Mouse (Mus musculus): Measurements from ENCODE around the gene Ttbk1. TPM values are rescaled to one million over a fixed set of nuclear protein-coding genes. Genes with fewer than 3 reads are reported as not detected.

Ttbk1 gene
- total RNA-seq, 2 experiments from 2014 or later: 136 to 148 TPM

DNA sequence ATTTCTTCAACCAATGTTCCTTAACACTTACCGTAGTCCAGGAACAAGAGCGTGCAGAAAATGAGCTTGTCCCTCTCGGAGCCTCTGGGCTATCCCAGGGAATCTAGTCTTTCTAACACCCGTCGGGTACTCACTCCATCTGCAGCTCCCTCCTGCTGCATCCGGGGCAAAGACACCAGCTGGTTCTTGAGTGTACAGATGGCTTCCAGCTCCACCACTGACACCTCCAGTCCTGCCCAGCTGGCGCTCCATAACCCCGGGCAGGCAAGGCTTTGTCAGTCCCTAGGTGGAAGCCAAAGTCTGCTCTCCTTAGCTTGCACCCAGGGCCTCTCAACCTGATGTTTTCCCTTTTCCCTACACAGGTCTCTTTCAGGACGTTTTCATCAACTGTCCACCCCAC lies 19.6 kb downstream of the Ttbk1 start:
- H3K27ac ChIP-seq: no peak overlapping the region
- intact Hi-C loops (cut with DNase I): no loop called here
- TF ChIP-seq CTCF (IDR thresholded peaks at IDR 0.05): no peak
- H3K4me3 ChIP-seq: no peak overlapping the region
- no peak for DNase-seq (ENCODE audit: extremely low spot score in 1 of 2, low spot score in 2 of 2)

DNA sequence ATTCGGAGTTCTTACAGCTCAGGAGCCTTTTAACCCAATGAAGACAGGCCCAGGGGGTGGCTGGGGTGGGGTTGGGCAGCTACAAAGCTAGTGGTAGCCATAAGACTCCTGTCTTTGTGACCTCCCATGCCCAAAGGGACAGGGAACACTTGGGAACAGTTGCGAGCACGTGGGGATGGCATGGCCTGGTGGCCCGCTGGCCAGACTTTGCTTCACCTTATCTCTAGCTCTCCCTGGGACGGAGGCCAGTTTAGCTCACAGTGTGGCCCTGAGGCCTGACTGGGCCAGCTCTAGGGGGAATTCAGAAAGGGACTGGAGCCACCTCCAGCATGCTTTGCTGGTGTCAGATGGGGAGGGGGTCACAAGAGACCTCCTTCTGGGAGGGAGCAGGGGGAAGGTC lies 25.2 kb downstream of the Ttbk1 start:
- no peak for TF ChIP-seq CTCF (IDR thresholded peaks at IDR 0.05)
- no peak for DNase-seq (ENCODE audit: extremely low spot score in 1 of 2, low spot score in 2 of 2)
- intact Hi-C loops (cut with DNase I): no loop called here
- Histone ChIP-seq H3K4me3 (no peak overlapping the region), H3K27ac (no peak overlapping the region)

DNA sequence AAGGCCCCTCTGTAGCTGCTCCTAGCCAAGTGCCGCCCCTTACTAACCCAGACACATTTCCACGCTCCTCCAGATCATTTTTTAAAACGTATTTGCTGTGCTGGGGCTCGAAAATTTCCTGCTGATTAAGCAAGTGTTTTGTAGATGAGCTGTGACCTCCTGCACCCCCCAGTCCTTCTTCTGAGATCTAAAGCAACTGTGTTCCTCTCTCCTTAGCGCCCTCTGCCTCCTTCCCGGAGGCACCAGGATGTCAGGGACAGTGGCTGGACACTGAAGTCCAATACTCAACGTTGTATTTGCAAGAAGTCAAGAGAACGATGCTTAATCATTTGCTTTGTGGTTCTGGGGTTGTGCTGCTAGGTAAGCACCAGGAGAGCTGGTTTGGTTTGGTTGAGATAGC lies 26.1 kb downstream of the Ttbk1 start:
- intact Hi-C loops (cut with DNase I): no loop called here
- no peak for DNase-seq (ENCODE audit: extremely low spot score in 1 of 2, low spot score in 2 of 2)
- Histone ChIP-seq H3K4me3 (no peak overlapping the region), H3K27ac (no peak overlapping the region)
- no peak; the same call in 1 of the 2 replicates for TF ChIP-seq CTCF (IDR thresholded peaks at IDR 0.05)

DNA sequence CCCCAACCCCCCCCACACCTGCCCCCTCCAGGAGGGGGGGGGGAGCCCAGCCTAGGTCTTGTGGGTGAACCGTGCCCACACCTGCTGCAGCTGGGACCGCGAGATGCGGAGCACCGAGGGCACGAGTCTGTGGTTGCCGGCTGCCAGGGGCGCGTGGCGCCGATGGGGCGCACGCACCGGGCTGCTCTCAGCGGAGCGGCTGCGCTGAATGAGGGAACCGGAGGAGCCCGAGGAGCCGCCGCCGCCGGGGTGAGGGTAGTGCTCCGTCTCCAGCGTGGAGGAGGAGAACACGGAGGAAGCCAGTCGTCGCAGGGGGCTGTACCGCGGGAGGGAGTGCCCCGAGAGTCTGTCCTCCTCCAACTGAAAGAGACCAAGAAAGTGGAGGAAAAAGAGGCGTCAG lies 26.8 kb downstream of the Ttbk1 start:
- Histone ChIP-seq H3K27ac (no peak overlapping the region), H3K4me3 (no peak overlapping the region)
- no peak for DNase-seq (ENCODE audit: extremely low spot score in 1 of 2, low spot score in 2 of 2)
- intact Hi-C loops (cut with DNase I): no loop called here
- no peak for TF ChIP-seq CTCF (IDR thresholded peaks at IDR 0.05)

DNA sequence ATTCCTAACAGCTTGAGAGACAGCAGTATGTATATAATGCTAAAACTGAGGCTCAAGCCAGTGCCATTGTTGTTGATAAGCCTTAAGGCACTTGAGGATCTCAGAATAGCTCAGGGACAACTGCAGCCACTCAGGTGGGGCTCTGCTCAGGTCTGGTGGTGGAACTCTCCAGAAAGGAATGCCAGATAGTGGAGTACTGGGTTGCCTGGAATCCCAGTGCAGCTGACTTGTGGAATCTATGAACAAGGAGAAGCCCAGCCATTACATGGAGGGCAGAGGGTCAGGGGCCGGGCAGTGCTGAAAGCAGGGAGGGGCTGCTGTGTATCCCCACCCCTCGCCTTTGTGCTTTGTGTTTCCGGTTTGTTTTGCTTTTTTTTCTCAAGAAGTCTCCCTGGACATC lies 29.0 kb downstream of the Ttbk1 start:
- no peak for TF ChIP-seq CTCF (IDR thresholded peaks at IDR 0.05)
- no peak overlapping the region for H3K27ac ChIP-seq
- H3K4me3 ChIP-seq: no peak overlapping the region
- intact Hi-C loops (cut with DNase I): no loop called here
- DNase-seq (ENCODE audit: extremely low spot score in 1 of 2, low spot score in 2 of 2): no peak

DNA sequence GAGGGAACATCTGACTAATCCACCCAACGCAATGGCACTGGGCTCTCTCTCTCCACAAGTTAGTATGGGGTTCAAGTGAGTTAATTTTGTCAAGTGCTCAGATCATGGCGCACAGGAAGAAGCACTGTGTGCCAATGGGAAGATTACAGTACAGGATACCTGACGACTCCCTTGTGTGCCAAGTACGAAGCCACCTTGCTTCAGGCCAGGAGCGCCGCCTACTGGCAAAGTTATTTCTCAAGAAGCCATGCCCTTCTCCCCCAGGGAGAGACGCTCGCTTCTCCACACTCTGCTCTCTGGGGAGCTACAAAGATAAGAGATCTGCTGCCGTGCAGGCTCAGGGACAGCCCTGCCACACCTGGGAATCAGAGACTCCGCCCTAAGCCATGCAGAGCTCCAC lies 29.7 kb downstream of the Ttbk1 start:
- peak in 1 of 2 experiments; percentile 45 for DNase-seq (ENCODE audit: extremely low spot score in 1 of 2, low spot score in 2 of 2)
- intact Hi-C loops (cut with DNase I): no loop called here
- H3K27ac ChIP-seq: no peak overlapping the region
- TF ChIP-seq CTCF (IDR thresholded peaks at IDR 0.05): peak; percentile 55
- no peak overlapping the region for H3K4me3 ChIP-seq

DNA sequence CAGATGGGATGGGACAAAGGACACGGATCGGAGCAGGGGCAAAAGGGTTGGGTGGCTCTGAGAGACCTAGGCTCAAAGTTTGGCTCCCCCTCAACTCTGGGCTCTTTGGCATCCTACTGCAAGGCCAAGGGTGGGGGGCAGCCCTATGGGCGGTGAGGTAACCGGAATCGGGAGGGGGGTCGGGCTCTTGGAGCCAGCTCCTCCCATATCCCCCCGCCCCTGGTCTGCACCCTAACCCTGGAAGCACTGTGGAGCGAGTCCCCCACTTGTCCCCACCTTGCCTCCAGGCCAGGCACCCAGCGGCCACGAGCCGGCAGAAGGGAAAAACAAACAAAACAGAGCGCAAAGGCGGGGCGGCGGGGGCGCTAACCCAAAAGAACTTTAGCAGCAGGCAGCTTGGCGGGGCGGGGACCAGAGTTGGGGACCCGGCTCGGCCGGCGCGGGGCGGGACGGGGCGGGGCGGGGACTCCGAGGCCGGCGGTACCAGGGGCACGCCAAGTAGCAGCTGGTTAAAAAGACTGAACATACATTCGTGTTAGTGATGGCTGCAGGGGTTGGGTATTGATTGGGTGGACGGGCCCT lies 32.3 kb downstream of the Ttbk1 start:
- H3K4me3 ChIP-seq: peak overlapping the region; percentile 25; the same call in 1 of the 2 replicates
- DNase-seq (ENCODE audit: extremely low spot score in 1 of 2, low spot score in 2 of 2): peak in 1 of 2 experiments; percentile 46
- intact Hi-C loops (cut with DNase I): no loop called here
- TF ChIP-seq CTCF (IDR thresholded peaks at IDR 0.05): no peak
- H3K27ac ChIP-seq: no peak overlapping the region

DNA sequence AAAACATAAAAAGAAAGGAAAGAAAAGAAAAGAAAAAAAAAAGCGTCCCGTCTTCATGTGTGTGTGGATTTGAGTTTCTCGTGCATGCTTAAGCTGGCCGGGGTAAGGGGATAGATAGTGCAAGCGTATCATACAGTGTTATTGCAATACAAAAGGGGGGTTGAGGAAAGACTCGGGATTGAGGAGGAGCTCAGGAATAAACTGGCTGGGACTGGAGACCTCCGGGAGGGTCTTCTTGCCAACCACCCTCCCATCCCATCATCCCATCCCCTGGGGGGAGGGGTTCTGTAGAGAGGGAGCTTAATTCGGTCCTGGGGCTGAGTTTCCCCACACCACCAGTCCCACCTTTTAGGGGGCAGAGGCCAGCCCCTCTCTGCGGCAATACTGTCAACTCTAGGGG lies 32.9 kb downstream of the Ttbk1 start:
- no peak for TF ChIP-seq CTCF (IDR thresholded peaks at IDR 0.05)
- H3K4me3 ChIP-seq: peak overlapping the region; percentile 14; the same call in 1 of the 2 replicates
- DNase-seq (ENCODE audit: extremely low spot score in 1 of 2, low spot score in 2 of 2): no peak
- H3K27ac ChIP-seq: no peak overlapping the region
- intact Hi-C loops (cut with DNase I): no loop called here

DNA sequence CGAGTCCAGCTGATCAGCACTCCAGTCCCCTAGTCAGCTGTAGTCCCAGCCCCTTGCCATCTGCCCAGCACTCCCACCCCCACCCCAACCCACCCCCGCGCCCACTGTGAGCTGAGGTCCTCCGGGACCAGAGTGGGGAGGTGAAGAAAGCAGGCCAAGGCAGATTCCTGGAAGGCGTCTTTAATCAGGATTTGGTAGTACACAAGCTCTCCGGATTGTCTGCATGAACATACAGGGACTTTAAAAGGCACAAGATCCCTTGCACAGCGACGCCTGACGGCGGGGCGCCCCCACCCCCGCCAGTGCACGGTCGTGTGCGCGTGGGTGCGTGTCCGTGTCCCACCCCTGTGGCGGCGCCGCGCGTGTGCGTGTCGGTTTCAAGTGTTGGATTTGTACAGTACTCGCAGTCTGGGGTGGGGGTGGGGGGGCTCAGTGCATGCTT lies 33.5 kb downstream of the Ttbk1 start:
- intact Hi-C loops (cut with DNase I): no loop called here
- Histone ChIP-seq H3K4me3 (no peak overlapping the region; the same call in 1 of the 2 replicates), H3K27ac (no peak overlapping the region)
- DNase-seq (ENCODE audit: extremely low spot score in 1 of 2, low spot score in 2 of 2): peak in 1 of 2 experiments; percentile 30
- no peak; the same call in 1 of the 2 replicates for TF ChIP-seq CTCF (IDR thresholded peaks at IDR 0.05)

DNA sequence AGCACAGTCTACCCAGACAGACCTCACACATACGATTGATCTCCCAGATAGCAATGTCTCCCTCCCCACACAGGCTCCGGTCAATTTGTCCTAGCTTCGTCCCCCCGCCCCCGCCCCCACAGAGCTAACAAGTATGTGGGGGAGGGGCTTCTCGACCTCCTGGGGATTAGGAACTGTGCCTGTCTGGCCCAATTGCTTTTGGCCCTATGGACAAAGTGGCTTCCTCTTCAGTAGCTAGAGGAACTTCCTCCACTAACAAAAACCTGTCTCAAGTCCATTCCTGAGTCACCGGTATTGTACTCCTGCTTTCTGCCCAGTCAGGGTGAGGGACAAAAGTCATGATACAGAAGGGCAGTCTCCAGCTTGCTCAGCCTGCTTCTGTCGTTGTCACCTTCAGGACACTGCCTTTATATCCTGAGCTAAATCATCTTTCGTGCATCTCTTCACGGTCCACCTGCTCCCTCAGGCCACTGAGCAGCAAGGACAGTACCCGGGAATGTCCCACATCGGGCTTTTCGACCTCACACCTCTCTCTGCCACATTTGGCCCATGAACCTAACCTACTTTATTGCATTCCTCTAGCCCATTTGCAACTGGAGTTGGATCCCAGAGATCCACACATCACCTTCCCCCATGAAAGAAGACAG lies 34.0 kb downstream of the Ttbk1 start:
- no peak for TF ChIP-seq CTCF (IDR thresholded peaks at IDR 0.05)
- intact Hi-C loops (cut with DNase I): no loop called here
- DNase-seq (ENCODE audit: extremely low spot score in 1 of 2, low spot score in 2 of 2): no peak
- Histone ChIP-seq H3K4me3 (no peak overlapping the region), H3K27ac (no peak overlapping the region)

DNA sequence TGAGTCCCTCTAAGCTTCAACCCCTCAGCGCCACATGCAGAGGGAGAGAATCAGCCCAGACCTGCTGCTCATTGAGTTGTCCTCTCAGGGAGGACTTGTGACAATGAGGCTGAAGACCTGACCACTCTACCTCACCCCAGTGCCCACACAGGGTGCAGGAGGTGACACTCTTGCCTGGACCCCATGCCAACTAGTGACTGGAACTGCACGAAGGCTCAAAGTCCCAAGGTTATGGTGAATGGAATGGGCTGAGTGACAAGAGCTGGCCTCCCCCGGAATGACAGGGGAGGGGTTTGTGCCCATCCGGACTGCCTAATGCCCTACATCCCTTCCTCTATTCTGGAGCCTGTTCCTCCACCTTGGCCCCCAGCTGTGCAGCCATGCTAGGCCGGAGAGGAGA lies 34.8 kb downstream of the Ttbk1 start:
- intact Hi-C loops (cut with DNase I): no loop called here
- DNase-seq (ENCODE audit: extremely low spot score in 1 of 2, low spot score in 2 of 2): no peak

DNA sequence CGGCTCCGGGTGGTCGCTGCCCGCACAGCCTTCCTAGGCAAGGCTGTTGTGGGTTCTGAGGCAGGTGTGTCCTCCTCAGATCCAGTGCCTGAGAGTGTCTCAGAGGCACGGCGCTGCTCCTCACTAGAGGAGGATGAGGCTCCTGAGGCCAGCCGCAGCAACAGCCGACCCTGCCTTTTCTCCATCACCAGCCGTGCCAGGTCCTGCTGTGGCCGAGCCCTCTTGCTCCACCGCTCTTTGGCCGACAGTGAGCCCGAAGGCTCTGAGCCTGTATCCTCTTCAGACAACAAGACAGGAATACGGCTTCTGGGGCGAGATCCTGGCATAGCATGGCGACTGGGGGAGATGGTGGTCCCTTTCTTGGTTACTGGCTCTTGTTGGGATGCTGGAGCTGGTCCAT lies 41.2 kb downstream of the Ttbk1 start:
- no peak for DNase-seq (ENCODE audit: extremely low spot score in 1 of 2, low spot score in 2 of 2)
- Histone ChIP-seq H3K4me3 (no peak overlapping the region), H3K27ac (no peak overlapping the region)
- intact Hi-C loops (cut with DNase I): no loop called here
- TF ChIP-seq CTCF (IDR thresholded peaks at IDR 0.05): no peak

More for the DNA sequence above, 34.8 kb downstream of the Ttbk1 start:
- TF ChIP-seq CTCF (IDR thresholded peaks at IDR 0.05): no peak
- no peak overlapping the region for H3K27ac ChIP-seq
- H3K4me3 ChIP-seq: no peak overlapping the region
